Mouse (Mus musculus) neural tube, embryonic 15.5 days (tissue): ENCODE measurements around the gene Erg. TPM values are rescaled to one million over a fixed set of nuclear protein-coding genes. Genes with fewer than 3 reads are reported as not detected.

Experiments used
- ATAC-seq: fragments of 200-750 bp; cut with Nextera tagmentation; 2 replicates; pipeline ENCODE4 v1.8.0; 2017; ENCODE audit warnings: mild to moderate bottlenecking, moderate TSS enrichment, moderate library complexity; ENCODE audit not compliant: low FRiP score
- H3K27ac ChIP-seq: fragments of 300-500 bp; sonication (generic); replicated peaks from 2 replicates; pipeline ENCODE4 v1.5.1; 2015; ENCODE audit warnings: mild to moderate bottlenecking, inconsistent platforms
- H3K27me3 ChIP-seq: fragments of 300-500 bp; sonication (generic); replicated peaks from 2 replicates; pipeline ENCODE4 v1.6.1; 2015; ENCODE audit warnings: inconsistent platforms
- H3K36me3 ChIP-seq: fragments of 300-500 bp; sonication (generic); 2 replicates; pipeline ENCODE4 v1.6.1; 2015; ENCODE audit warnings: inconsistent platforms
- H3K4me1 ChIP-seq: fragments of 300-500 bp; sonication (generic); 2 replicates; pipeline ENCODE4 v1.6.1; 2015; ENCODE audit warnings: inconsistent platforms
- H3K4me2 ChIP-seq: fragments of 300-500 bp; sonication (generic); 2 replicates; pipeline ENCODE4 v1.6.1; 2015; ENCODE audit warnings: inconsistent platforms, mild to moderate bottlenecking, moderate library complexity
- H3K4me3 ChIP-seq: fragments of 300-500 bp; sonication (generic); replicated peaks from 2 replicates; pipeline ENCODE4 v1.5.1; 2015; ENCODE audit warnings: mild to moderate bottlenecking, inconsistent platforms
- H3K9ac ChIP-seq: fragments of 300-500 bp; sonication (generic); replicated peaks from 2 replicates; pipeline ENCODE4 v1.6.1; 2015; ENCODE audit warnings: mild to moderate bottlenecking, inconsistent platforms
- H3K9me3 ChIP-seq: fragments of 300-500 bp; sonication (generic); replicated peaks from 2 replicates; pipeline ENCODE4 v1.6.1; 2016; ENCODE audit warnings: inconsistent platforms
- WGBS: fragments of 180-500 bp; shearing (Covaris S2); methylation state at CpG from one replicate; pipeline ENCODE4 v1.1.7; 2015; ENCODE audit warnings: mixed read lengths; 5-methylcytosine and 5-hydroxymethylcytosine counted together
- polyA plus RNA-seq: library from polyadenylated mRNA; unstranded; fragments of >200 nt; fragmentation: Nextera tagmentation; extraction: Ambion mirVana; gene quantifications from 2 replicates; pipeline ENCODE4 v1.2.1, GENCODE M21; 2015

The Erg gene
- polyA plus RNA-seq, 1 experiment from 2014 or later: 2.3 TPM

DNA sequence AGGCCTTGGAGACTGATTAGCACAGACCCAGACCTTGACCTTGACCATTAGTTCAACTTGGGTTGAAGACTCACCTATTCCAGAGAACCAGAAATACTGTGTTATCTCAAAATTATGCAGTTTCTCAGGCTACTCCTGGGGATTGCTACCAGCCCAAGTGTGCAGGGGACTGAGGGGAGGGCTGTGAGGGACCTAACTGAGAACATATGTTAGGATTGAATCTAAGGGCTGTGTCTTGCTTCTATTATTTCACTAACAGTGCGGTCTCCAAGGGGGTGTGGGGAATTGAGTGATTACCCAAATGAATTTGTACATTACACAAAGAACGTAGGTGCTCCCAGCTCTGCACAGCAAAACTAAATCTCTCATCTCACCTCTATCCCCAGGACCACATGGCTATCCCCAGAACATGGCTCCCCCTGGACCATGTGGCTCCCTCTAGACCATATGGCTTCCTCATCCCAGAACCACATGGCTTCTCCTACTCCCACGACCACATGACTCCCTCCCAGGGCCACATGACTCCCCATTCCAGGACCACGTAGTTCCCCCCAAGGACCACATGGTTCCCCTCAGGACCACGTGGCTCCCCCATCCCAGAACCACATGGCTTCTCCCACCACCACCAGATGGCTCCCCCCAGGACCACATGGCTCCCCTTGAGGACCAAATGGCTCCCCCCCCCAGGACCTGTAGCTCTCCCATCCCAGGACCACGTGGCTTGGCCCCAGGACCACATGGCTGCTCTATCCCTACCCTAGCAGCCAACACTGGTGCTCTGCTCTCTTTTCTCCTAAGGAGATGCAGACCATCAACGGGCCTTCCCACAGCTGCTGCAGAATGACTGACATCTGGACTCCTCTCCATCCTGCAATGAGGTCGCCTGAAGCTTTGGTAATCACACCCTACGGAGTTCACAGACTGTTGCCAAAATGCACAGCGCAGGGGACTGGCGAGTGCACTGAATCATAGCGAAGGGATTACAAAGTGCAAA, 229.1 kb downstream of the Erg start:
- Histone ChIP-seq H3K36me3 (no peaks in the 10 kb centered on the region), H3K4me1 (no peaks in the 10 kb centered on the region), H3K27me3 (no peaks in the 10 kb centered on the region), H3K27ac (no peak overlapping the region), H3K9ac (no peak overlapping the region), H3K4me2 (no peak overlapping the region), H3K4me3 (no peak overlapping the region), H3K9me3 (no peaks in the 10 kb centered on the region)
- 85% methylated on average over 12 of the region's 12 CpGs for WGBS
- no peak for ATAC-seq

DNA sequence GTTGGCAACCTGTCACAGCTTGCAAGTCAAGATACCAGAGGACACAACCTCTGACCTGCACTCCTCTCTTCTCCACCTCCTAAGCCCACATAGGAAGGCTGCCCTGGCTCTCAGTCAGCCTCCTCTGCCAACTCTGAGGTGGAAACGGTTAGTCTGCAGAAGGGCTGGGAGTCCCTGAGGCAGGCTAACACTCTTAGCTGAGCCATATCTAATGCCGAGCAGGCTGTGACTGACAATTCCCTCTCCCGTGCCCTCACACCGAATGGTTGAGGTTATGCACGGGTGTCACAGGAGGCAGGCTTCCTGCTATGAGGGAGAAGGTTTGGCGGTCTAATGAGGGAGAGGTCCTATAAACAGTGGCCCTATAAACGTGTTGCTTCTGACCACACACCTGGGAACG, 232.6 kb downstream of the Erg start:
- no peaks in the 10 kb centered on the region for H3K36me3 ChIP-seq
- H3K4me1 ChIP-seq: no peaks in the 10 kb centered on the region
- H3K27me3 ChIP-seq: no peaks in the 10 kb centered on the region
- no peak overlapping the region for H3K4me3 ChIP-seq
- ATAC-seq: no peak
- H3K9ac ChIP-seq: no peak overlapping the region
- H3K9me3 ChIP-seq: no peaks in the 10 kb centered on the region
- H3K27ac ChIP-seq: no peak overlapping the region
- H3K4me2 ChIP-seq: no peak overlapping the region
- 74% methylated on average over 8 of the region's 8 CpGs for WGBS

DNA sequence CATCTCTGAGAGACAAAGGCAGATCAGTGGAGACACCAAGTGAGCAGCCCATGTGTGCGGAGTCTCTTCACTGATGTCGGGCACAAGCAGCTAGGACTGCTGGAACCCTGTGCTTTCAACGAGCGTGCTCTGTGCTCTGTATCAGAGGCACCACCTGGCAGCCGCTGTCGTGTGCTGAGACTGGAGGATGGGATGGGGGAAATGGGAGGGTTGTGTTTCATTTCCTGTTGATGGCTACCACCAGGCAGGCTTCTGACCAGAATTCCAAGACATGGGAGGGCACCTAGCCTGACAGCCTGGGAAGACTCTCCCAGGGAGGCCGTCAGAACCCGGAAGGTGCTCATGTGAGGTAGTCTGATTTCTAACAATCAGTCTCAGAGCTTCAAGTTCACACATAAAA, 234.1 kb downstream of the Erg start:
- 68% methylated on average over 8 of the region's 8 CpGs for WGBS
- no peaks in the 10 kb centered on the region for H3K9me3 ChIP-seq
- H3K27ac ChIP-seq: no peak overlapping the region
- no peaks in the 10 kb centered on the region for H3K4me1 ChIP-seq
- no peak for ATAC-seq
- no peak overlapping the region for H3K4me3 ChIP-seq
- no peak overlapping the region for H3K4me2 ChIP-seq
- H3K36me3 ChIP-seq: no peaks in the 10 kb centered on the region
- H3K27me3 ChIP-seq: no peaks in the 10 kb centered on the region
- no peak overlapping the region for H3K9ac ChIP-seq

DNA sequence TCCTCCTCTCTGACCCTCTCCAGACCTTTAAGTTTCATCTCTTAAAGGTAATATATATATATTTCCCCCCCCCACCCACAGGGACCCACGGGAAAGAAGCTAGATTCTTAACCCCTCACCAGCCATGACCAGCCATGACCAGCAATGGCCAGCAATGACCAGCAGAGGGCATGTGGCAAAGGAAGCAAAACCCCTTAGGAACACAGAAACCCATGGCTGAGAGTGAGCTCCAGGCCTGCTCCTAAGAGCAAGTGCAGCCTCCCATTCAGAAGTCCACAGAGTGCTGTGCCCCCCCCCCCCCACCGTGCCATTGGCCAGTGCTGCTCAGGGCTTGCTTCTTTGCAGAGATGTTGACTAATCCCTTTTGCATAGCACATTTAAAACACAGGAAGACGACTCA, 235.9 kb downstream of the Erg start:
- Histone ChIP-seq H3K9me3 (no peaks in the 10 kb centered on the region), H3K36me3 (no peaks in the 10 kb centered on the region), H3K27me3 (no peaks in the 10 kb centered on the region), H3K4me2 (no peak overlapping the region), H3K27ac (no peak overlapping the region), H3K4me1 (no peaks in the 10 kb centered on the region), H3K9ac (no peak overlapping the region), H3K4me3 (no peak overlapping the region)
- 27% methylated on average over 3 of the region's 3 CpGs for WGBS
- no peak for ATAC-seq

DNA sequence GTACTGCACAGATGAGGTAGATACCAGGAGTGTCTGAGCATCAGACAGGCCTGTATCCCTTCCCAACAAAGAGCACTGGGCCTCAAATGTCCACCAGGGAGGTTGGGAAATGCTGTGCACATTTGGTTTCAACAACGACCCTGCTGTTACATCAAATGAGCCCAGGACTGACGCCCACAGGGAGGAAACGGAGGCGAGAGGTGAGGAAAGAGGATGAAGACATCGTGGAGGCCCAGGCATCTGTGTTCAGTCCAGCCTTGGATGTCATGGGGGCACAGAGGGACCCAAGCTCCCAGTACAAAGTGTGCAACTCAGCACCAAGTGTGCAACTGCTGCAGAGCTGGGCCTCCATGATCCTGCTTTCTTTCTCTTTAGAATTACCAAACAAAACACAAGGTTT, 236.6 kb downstream of the Erg start:
- no peak overlapping the region for H3K27ac ChIP-seq
- no peaks in the 10 kb centered on the region for H3K9me3 ChIP-seq
- H3K36me3 ChIP-seq: no peaks in the 10 kb centered on the region
- H3K27me3 ChIP-seq: 0 out of 2 replicates have a peak, but pooled peaks cover 4% of the 10 kb centered on the region
- no peak overlapping the region for H3K4me2 ChIP-seq
- WGBS: 79% methylated on average over 5 of the region's 5 CpGs
- H3K9ac ChIP-seq: no peak overlapping the region
- H3K4me1 ChIP-seq: no peaks in the 10 kb centered on the region
- H3K4me3 ChIP-seq: no peak overlapping the region
- no peak for ATAC-seq

DNA sequence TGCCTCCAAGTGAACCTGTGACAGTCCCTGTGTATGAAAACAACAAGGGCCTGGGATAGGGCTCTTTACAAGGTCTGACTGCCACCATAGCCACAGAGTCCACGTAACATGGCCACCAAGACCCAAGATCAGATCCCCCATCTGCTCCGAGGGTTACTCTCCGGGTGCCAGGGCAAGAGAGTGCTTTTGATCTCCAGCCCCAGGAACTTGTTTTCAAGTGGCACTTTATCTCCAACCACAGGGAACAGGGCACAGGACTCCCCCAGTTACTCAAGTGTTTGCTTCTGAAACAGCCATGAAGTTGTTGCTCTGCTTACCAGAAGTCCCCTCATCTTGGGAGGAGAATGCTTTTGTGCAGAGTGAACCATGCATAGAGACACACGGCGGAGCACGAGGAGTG, 237.0 kb downstream of the Erg start:
- no peaks in the 10 kb centered on the region for H3K4me1 ChIP-seq
- no peak overlapping the region for H3K4me3 ChIP-seq
- 0 out of 2 replicates have a peak, but pooled peaks cover 4% of the 10 kb centered on the region for H3K27me3 ChIP-seq
- H3K9ac ChIP-seq: no peak overlapping the region
- no peaks in the 10 kb centered on the region for H3K9me3 ChIP-seq
- H3K4me2 ChIP-seq: no peak overlapping the region
- no peaks in the 10 kb centered on the region for H3K36me3 ChIP-seq
- 94% methylated on average over 6 of the region's 6 CpGs for WGBS
- H3K27ac ChIP-seq: no peak overlapping the region
- ATAC-seq: no peak

DNA sequence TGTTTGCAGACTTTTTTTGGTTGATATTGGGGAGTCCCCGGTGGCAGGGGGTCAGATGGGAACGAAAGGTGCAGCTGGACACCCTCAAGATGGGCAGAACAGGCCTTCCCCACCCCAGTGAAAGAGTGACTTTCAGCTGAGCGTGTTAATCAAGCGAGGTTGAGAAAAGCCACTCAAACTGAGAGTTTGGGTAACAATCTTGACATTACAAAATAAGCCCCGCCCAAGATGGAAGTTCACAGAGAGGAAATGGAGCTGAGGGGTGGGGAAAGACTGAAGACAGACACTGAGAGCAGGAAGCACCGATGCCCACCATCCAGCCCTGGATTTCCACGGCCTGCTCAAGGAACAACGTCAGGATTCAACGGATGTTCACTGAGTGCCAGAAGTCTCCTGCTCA, 237.8 kb downstream of the Erg start:
- Histone ChIP-seq H3K9ac (no peak overlapping the region), H3K27me3 (0 out of 2 replicates have a peak, but pooled peaks cover 4% of the 10 kb centered on the region), H3K36me3 (no peaks in the 10 kb centered on the region), H3K4me1 (no peaks in the 10 kb centered on the region), H3K4me3 (no peak overlapping the region), H3K4me2 (no peak overlapping the region), H3K9me3 (no peaks in the 10 kb centered on the region), H3K27ac (no peak overlapping the region)
- no peak for ATAC-seq
- WGBS: 88% methylated on average over 9 of the region's 9 CpGs

DNA sequence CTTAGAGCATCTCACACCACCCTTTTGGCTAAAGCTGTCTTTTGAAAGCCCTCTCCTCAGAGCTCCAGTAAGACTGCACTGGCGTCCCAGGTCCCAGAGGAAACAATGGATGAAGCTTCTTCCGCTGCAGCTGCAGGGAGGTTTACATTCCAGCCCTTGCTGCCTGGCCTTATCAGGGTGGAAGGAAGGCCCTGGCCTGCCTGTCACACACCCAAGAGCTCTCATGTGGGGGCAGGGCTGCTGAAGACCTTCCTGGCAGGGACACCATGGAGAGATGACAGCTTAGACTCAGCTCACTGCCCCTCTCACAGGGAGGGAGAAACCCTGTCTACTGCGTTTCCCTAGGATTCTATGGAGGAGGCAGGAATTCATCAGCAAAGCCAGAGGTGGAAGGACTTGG, 239.2 kb downstream of the Erg start:
- no peak overlapping the region for H3K9ac ChIP-seq
- no peak for ATAC-seq
- WGBS: 18% methylated on average over 3 of the region's 3 CpGs

DNA sequence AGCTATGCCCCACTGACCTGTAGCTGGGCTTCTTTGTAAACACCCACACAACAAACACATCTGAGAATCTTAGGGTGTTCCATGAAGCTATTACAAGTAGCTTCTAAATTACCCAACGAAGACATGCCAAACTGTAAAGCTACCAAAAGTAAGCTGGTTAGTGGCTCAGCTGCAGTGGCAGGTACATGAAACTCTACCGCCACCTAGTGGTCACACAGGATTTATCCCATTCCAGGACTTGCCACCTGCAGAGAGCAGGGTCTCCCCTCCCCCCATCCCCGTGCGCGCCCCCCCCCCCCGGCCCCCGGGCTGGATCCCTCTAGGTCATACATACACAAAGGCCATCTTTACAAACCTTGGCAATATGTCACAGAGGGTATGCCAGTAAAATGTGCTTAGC, 240.5 kb downstream of the Erg start:
- no peak overlapping the region for H3K4me3 ChIP-seq
- no peaks in the 10 kb centered on the region for H3K36me3 ChIP-seq
- ATAC-seq: no peak
- H3K27me3 ChIP-seq: 0 out of 2 replicates have a peak, but pooled peaks cover 4% of the 10 kb centered on the region
- H3K27ac ChIP-seq: no peak overlapping the region
- H3K9ac ChIP-seq: no peak overlapping the region
- H3K9me3 ChIP-seq: no peaks in the 10 kb centered on the region
- WGBS: 2% methylated on average over 7 of the region's 7 CpGs
- peaks cover 4% of the 10 kb centered on the region; the same call in 1 of the 2 replicates for H3K4me1 ChIP-seq
- no peak overlapping the region for H3K4me2 ChIP-seq

More for the DNA sequence above, 239.2 kb downstream of the Erg start:
- Histone ChIP-seq H3K4me1 (no peaks in the 10 kb centered on the region), H3K9me3 (no peaks in the 10 kb centered on the region), H3K27me3 (0 out of 2 replicates have a peak, but pooled peaks cover 4% of the 10 kb centered on the region), H3K4me3 (no peak overlapping the region), H3K36me3 (no peaks in the 10 kb centered on the region), H3K27ac (no peak overlapping the region), H3K4me2 (no peak overlapping the region)

DNA sequence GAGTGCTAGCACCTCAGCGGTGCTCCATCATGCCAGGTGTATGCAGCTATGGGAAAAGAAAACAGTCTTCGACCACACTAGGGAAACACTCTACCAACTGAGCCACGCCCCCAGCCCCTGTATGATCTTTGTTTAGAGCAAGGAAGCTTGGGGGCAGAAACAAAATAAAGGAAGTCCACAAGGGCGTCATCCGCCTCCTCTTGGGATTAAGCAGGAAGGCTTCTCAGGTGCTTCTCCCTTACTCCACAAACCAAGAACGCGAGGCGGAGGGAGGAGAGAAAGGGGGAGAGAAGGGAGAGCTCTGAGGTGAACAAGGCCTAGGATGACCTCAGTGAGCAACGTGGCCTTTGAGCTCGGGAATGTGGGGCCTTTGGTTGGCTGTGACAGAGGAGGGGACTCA, 241.4 kb downstream of the Erg start:
- Histone ChIP-seq H3K27me3 (0 out of 2 replicates have a peak, but pooled peaks cover 4% of the 10 kb centered on the region), H3K9me3 (no peaks in the 10 kb centered on the region), H3K27ac (no peak overlapping the region), H3K9ac (no peak overlapping the region), H3K4me3 (no peak overlapping the region), H3K4me1 (peaks cover 4% of the 10 kb centered on the region; the same call in 1 of the 2 replicates), H3K4me2 (no peak overlapping the region), H3K36me3 (no peaks in the 10 kb centered on the region)
- whole genome bisulfite sequencing: 81% methylated on average over 10 of the region's 10 CpGs
- ATAC-seq: no peak

DNA sequence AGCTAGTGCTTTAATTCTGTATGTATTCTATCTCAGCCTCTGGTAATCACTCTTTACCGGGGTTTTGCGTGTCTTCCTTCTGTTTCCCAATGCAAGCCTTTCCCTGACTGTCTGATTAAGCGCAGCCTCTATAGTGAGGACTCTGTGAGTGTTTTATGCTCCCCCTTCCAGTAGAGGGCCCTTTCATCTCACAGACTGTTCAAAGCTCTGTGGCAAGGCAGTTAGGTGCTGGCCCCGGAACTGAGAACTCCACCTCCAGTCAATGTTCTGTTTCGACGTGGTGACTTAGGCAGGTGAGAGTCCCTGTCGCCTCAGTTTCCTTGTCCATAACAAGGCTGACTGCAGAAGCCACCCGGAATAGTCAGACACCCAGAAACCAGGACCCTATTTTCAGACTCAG, 244.4 kb downstream of the Erg start:
- Histone ChIP-seq H3K9me3 (no peaks in the 10 kb centered on the region), H3K27ac (no peak overlapping the region), H3K4me1 (peaks cover 4% of the 10 kb centered on the region; the same call in 1 of the 2 replicates), H3K4me2 (no peak overlapping the region), H3K36me3 (no peaks in the 10 kb centered on the region), H3K9ac (no peak overlapping the region), H3K27me3 (0 out of 2 replicates have a peak, but pooled peaks cover 4% of the 10 kb centered on the region), H3K4me3 (no peak overlapping the region)
- 75% methylated on average over 8 of the region's 8 CpGs for WGBS
- no peak for ATAC-seq
